Mouse (Mus musculus) left cerebral cortex, postnatal 10 days (tissue): ENCODE data around the gene Rasgef1b. TPM values are rescaled to one million over a fixed set of nuclear protein-coding genes. Genes with fewer than 3 reads are reported as not detected.

Experiments used
- DNase-seq, 2 experiments: peaks; one replicate each; pipeline ENCODE4 v3.0.0; 2021 to 2022; ENCODE audit warnings: low spot score in 2 of 2, mixed read lengths in 1 of 2; ENCODE audit errors: extremely low spot score in 1 of 2
- intact Hi-C: fragments of 180-260 bp; cut with DNase I; formaldehyde crosslinking; loops from one replicate; pipeline ENCODE4 v1.15.1; 2025
- total RNA-seq, 2 experiments: library from RNA; stranded (reverse); gene quantifications; 2 replicates each; pipeline ENCODE4 v1.2.3; 2021

The Rasgef1b gene
- total RNA-seq, 2 experiments from 2014 or later, result 53.8 to 58.4 TPM

DNA sequence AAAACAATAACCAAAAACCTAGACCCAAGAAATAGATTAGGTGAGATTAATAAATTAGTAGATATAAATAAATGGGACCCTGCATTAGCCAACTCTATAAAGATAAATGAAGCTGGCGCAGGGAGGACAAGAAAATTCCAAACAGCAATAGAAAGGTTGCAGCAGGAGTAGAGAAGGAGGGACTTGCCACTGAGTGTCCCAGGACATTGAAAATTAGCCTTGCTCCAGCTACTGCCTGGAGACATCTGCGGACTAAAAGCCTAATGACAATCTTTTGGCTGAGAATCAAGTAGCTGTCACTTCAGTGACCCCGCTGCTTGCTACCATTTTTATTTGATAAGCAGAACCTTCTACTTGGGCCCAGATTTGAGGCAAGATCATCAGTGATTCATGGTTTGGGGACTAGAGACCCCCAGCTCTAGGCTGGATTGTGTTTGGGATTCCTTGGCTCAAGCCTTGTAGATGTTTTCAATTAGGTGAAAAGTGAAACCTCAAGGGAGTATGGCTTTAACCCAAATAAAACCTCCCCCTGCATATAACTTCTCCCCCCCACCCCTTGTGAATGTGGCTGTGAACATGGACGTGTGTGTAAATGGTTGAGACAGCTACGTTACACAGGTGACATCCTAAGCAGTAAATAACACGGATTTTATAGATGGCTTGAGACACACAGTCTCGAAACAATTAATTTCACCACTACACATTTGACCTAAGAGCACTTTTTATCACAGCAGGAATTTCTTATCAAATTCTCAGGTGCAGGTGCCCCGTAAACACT lies 554.1 kb downstream of the Rasgef1b start:
- intact Hi-C loops, result no loop called here
- DNase-seq, result no peak

DNA sequence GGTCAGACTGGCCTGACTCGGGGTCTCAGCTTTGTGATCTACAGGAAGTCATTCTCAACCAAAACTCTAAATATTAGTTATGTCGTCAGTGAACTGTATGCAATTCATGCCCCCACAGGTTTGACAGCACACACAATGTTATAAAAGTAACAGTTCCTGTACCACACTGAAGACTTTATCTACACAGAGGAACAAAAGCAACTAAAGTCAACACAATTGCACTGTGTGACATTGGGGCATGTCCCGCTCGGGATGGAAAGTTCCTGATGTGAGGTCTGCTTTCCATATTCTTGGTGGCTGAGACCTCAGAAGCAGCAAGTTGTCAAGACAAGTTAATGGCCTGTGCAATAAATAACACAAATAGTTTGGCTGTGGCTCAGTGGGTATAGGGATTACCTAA lies 559.0 kb downstream of the Rasgef1b start:
- intact Hi-C loops, result no loop called here
- no peak for DNase-seq

DNA sequence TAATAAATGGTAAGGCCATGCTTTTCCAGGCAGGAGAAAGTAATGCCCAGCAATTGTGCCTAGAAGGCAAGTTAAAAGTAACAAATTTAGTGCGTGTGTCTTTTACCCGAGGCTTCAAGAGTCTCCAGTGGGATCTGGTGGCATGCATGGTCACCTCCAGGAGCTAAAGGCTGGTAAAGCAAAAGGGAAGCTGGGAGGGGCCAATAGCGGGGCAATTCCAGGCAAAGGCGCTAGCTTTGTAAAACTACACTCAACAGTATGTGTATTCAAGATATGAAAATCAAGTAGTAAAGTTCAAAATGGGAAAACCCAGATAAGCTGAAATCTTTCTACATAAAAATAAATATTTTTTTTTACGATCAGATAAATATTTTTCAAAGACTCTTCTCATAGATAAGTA lies 561.1 kb downstream of the Rasgef1b start:
- DNase-seq, result no peak
- intact Hi-C loops, result no loop called here

Other genes with a start within 250 kb of the Rasgef1b start
- under 1 TPM in 1 of 2 experiments, not detected in 1; 0.51 TPM for gene Vamp9, start 177.2 kb upstream of the Rasgef1b start, total RNA-seq
- gene Hnrnpd, start 249.9 kb upstream of the Rasgef1b start, total RNA-seq, result 100 to 1,000 TPM; 229 to 243 TPM
- 1 to 10 TPM; 1.7 to 2.9 TPM for gene 4930524J08Rik, start 250.0 kb upstream of the Rasgef1b start, total RNA-seq